Mouse (Mus musculus): ENCODE data around the gene Nnmt. TPM values are rescaled to one million over a fixed set of nuclear protein-coding genes. Genes with fewer than 3 reads are reported as not detected.

Gene Nnmt
- polyA plus RNA-seq (2015; fragmentation: Nextera tagmentation; extraction: Ambion mirVana), result 2.4 and 2.8 TPM in 2 replicates

- H3K4me3 ChIP-seq (replicated peaks; ENCODE audit: low read length), result no peak within 1 kb of the TSS; the same call in 1 of the 2 replicates
- H3K36me3 ChIP-seq (ENCODE audit: control insufficient read depth, insufficient read depth, low read length), result no peaks in the 10 kb centered on the region
- H3K9me3 ChIP-seq (replicated peaks; ENCODE audit: control insufficient read depth, low read length), result no peaks in the 10 kb centered on the region
- H3K27me3 ChIP-seq (ENCODE audit: control insufficient read depth, insufficient read depth, low read length), result no peaks in the 10 kb centered on the region
- H3K27ac ChIP-seq (ENCODE audit: low read length), result no peak within 1 kb of the TSS; the same call in 1 of the 2 replicates
- ATAC-seq (ENCODE audit: insufficient read depth, low FRiP score), result no peak
- H3K4me2 ChIP-seq (ENCODE audit: low read depth, low read length), result peak within 1 kb of the TSS; percentile 15
- WGBS, result 18% methylated on average over 8 of the region's 8 CpGs
- H3K4me1 ChIP-seq (ENCODE audit: control insufficient read depth, insufficient read depth, low read length), result 0 out of 2 replicates have a peak, but pooled peaks cover 2% of the 10 kb centered on the region
- H3K9ac ChIP-seq (ENCODE audit: low read length), result no peak within 1 kb of the TSS
Measured at GRCm38 (mm10) chr9:48604939-48605598, at the start of gene Nnmt. Gene Nnmt (minus strand): TSS chr9:48605153.

GRCm38 (mm10) chr9:48654730-48655129 lies 49.8 kb upstream of the Nnmt start:
- Histone ChIP-seq H3K9ac (ENCODE audit: low read length) (no peak overlapping the region), H3K4me2 (ENCODE audit: low read depth, low read length) (no peak overlapping the region), H3K27ac (ENCODE audit: low read length) (no peak overlapping the region), H3K4me3 (replicated peaks; ENCODE audit: low read length) (no peak overlapping the region), H3K4me1 (ENCODE audit: control insufficient read depth, insufficient read depth, low read length) (0 out of 2 replicates have a peak, but pooled peaks cover 4% of the 10 kb centered on the region), H3K36me3 (ENCODE audit: control insufficient read depth, insufficient read depth, low read length) (no peaks in the 10 kb centered on the region), H3K9me3 (replicated peaks; ENCODE audit: control insufficient read depth, low read length) (peaks cover 4% of the 10 kb centered on the region; the same call in 1 of the 2 replicates), H3K27me3 (ENCODE audit: control insufficient read depth, insufficient read depth, low read length) (no peaks in the 10 kb centered on the region; the same call in 1 of the 2 replicates)
- 17% methylated on average over 8 of the region's 8 CpGs for WGBS
- no peak for ATAC-seq (ENCODE audit: insufficient read depth, low FRiP score)

GRCm38 (mm10) chr9:48653399-48654070 lies 48.6 kb upstream of the Nnmt start:
- H3K4me1 ChIP-seq (ENCODE audit: control insufficient read depth, insufficient read depth, low read length), result peaks cover 14% of the 10 kb centered on the region
- H3K36me3 ChIP-seq (ENCODE audit: control insufficient read depth, insufficient read depth, low read length), result no peaks in the 10 kb centered on the region
- no peak overlapping the region for H3K9ac ChIP-seq (ENCODE audit: low read length)
- no peaks in the 10 kb centered on the region; the same call in 1 of the 2 replicates for H3K27me3 ChIP-seq (ENCODE audit: control insufficient read depth, insufficient read depth, low read length)
- no peak overlapping the region for H3K27ac ChIP-seq (ENCODE audit: low read length)
- WGBS, result 40% methylated on average over 7 of the region's 7 CpGs
- H3K9me3 ChIP-seq (replicated peaks; ENCODE audit: control insufficient read depth, low read length), result no peaks in the 10 kb centered on the region
- H3K4me2 ChIP-seq (ENCODE audit: low read depth, low read length), result no peak overlapping the region
- H3K4me3 ChIP-seq (replicated peaks; ENCODE audit: low read length), result no peak overlapping the region
- no peak for ATAC-seq (ENCODE audit: insufficient read depth, low FRiP score)

GRCm38 (mm10) chr9:48652026-48652425 lies 47.1 kb upstream of the Nnmt start:
- Histone ChIP-seq H3K4me3 (replicated peaks; ENCODE audit: low read length) (no peak overlapping the region), H3K27me3 (ENCODE audit: control insufficient read depth, insufficient read depth, low read length) (no peaks in the 10 kb centered on the region; the same call in 1 of the 2 replicates), H3K27ac (ENCODE audit: low read length) (no peak overlapping the region), H3K36me3 (ENCODE audit: control insufficient read depth, insufficient read depth, low read length) (no peaks in the 10 kb centered on the region), H3K9me3 (replicated peaks; ENCODE audit: control insufficient read depth, low read length) (no peaks in the 10 kb centered on the region), H3K4me2 (ENCODE audit: low read depth, low read length) (no peak overlapping the region), H3K9ac (ENCODE audit: low read length) (no peak overlapping the region), H3K4me1 (ENCODE audit: control insufficient read depth, insufficient read depth, low read length) (peaks cover 18% of the 10 kb centered on the region)
- WGBS, result 59% methylated on average over 4 of the region's 4 CpGs
- no peak for ATAC-seq (ENCODE audit: insufficient read depth, low FRiP score)

GRCm38 (mm10) chr9:48650846-48651245 lies 45.9 kb upstream of the Nnmt start:
- Histone ChIP-seq H3K36me3 (ENCODE audit: control insufficient read depth, insufficient read depth, low read length) (no peaks in the 10 kb centered on the region), H3K9ac (ENCODE audit: low read length) (no peak overlapping the region), H3K4me2 (ENCODE audit: low read depth, low read length) (no peak overlapping the region), H3K27ac (ENCODE audit: low read length) (no peak overlapping the region), H3K4me1 (ENCODE audit: control insufficient read depth, insufficient read depth, low read length) (peaks cover 18% of the 10 kb centered on the region), H3K27me3 (ENCODE audit: control insufficient read depth, insufficient read depth, low read length) (no peaks in the 10 kb centered on the region; the same call in 1 of the 2 replicates), H3K9me3 (replicated peaks; ENCODE audit: control insufficient read depth, low read length) (no peaks in the 10 kb centered on the region), H3K4me3 (replicated peaks; ENCODE audit: low read length) (no peak overlapping the region)
- 70% methylated on average over 2 of the region's 2 CpGs for WGBS
- ATAC-seq (ENCODE audit: insufficient read depth, low FRiP score), result no peak

GRCm38 (mm10) chr9:48649851-48650685 lies 45.1 kb upstream of the Nnmt start:
- 49% methylated on average over 17 of the region's 17 CpGs for WGBS
- peak overlapping the region; percentile 55 for H3K4me2 ChIP-seq (ENCODE audit: low read depth, low read length)
- H3K36me3 ChIP-seq (ENCODE audit: control insufficient read depth, insufficient read depth, low read length), result no peaks in the 10 kb centered on the region
- ATAC-seq (ENCODE audit: insufficient read depth, low FRiP score), result no peak
- no peak overlapping the region for H3K27ac ChIP-seq (ENCODE audit: low read length)
- H3K27me3 ChIP-seq (ENCODE audit: control insufficient read depth, insufficient read depth, low read length), result no peaks in the 10 kb centered on the region; the same call in 1 of the 2 replicates
- no peaks in the 10 kb centered on the region for H3K9me3 ChIP-seq (replicated peaks; ENCODE audit: control insufficient read depth, low read length)
- peaks cover 18% of the 10 kb centered on the region for H3K4me1 ChIP-seq (ENCODE audit: control insufficient read depth, insufficient read depth, low read length)
- H3K4me3 ChIP-seq (replicated peaks; ENCODE audit: low read length), result no peak overlapping the region; the same call in 1 of the 2 replicates
- H3K9ac ChIP-seq (ENCODE audit: low read length), result 0 out of 2 replicates have a peak overlapping the region, but pooled peaks have one; percentile 32

- Histone ChIP-seq H3K9ac (ENCODE audit: low read length) (peak overlapping the region; percentile 32), H3K27me3 (ENCODE audit: control insufficient read depth, insufficient read depth, low read length) (no peaks in the 10 kb centered on the region; the same call in 1 of the 2 replicates), H3K4me3 (replicated peaks; ENCODE audit: low read length) (peak overlapping the region; percentile 28), H3K4me2 (ENCODE audit: low read depth, low read length) (peak overlapping the region; percentile 55), H3K9me3 (replicated peaks; ENCODE audit: control insufficient read depth, low read length) (peaks cover 6% of the 10 kb centered on the region), H3K27ac (ENCODE audit: low read length) (no peak overlapping the region), H3K4me1 (ENCODE audit: control insufficient read depth, insufficient read depth, low read length) (peaks cover 14% of the 10 kb centered on the region), H3K36me3 (ENCODE audit: control insufficient read depth, insufficient read depth, low read length) (no peaks in the 10 kb centered on the region)
- WGBS, result 4% methylated on average over 22 of the region's 22 CpGs
- peak; percentile 41 for ATAC-seq (ENCODE audit: insufficient read depth, low FRiP score)
Measured at GRCm38 (mm10) chr9:48649098-48649766, 44.3 kb upstream of the Nnmt start.

- no peaks in the 10 kb centered on the region; the same call in 1 of the 2 replicates for H3K27me3 ChIP-seq (ENCODE audit: control insufficient read depth, insufficient read depth, low read length)
- no peaks in the 10 kb centered on the region for H3K36me3 ChIP-seq (ENCODE audit: control insufficient read depth, insufficient read depth, low read length)
- peaks cover 10% of the 10 kb centered on the region for H3K9me3 ChIP-seq (replicated peaks; ENCODE audit: control insufficient read depth, low read length)
- ATAC-seq (ENCODE audit: insufficient read depth, low FRiP score), result no peak
- H3K4me3 ChIP-seq (replicated peaks; ENCODE audit: low read length), result peak overlapping the region; percentile 28; the same call in 1 of the 2 replicates
- H3K27ac ChIP-seq (ENCODE audit: low read length), result no peak overlapping the region
- peak overlapping the region; percentile 32; the same call in 1 of the 2 replicates for H3K9ac ChIP-seq (ENCODE audit: low read length)
- 52% methylated on average over 12 of the region's 12 CpGs for WGBS
- peaks cover 14% of the 10 kb centered on the region for H3K4me1 ChIP-seq (ENCODE audit: control insufficient read depth, insufficient read depth, low read length)
- H3K4me2 ChIP-seq (ENCODE audit: low read depth, low read length), result peak overlapping the region; percentile 55
Measured at GRCm38 (mm10) chr9:48648285-48649097, 43.5 kb upstream of the Nnmt start.

Measured in stomach, embryonic 16.5 days (tissue).